ENCODE assay signal across 8 mouse cellular contexts in the genomic region with DNA sequence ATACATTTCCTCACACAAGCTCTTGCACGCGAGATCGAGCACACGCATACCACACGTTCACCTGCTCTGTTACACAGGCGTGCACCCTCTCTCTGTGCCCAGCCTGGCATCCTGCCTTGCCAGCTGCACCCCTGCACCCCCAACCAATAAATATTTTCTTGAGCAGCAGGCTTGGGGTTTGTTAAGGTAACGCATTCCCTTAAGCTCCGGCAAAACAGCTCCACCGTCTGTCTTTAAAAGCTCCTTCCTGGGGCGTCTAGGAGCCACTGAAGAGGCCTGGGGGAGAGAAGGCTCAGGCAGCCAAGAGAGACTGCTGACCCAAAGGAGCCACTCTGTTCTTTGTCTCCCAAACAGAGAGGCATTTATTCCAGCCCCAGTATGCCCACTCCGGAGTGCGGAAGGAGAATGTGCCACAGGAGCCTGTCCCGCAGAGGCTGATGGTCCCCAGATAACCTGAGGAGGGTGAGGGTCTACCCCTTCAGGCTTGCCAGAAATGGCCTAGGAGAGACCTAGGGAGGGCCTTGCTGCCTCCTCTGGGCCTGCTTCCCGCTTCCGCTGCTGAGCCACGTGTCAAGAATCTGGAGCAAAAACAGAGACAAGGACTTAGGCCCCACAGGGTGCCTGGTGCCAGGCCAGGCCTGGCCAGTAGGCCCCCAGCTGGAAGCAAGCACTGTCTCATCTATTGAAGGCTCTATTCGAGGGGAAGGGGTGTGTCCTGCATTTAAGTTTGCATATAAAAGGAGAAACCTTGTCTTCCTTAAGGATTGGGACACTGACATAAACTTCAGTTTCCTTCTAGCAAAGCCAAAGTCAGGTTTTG. TPM values are rescaled to one million over a fixed set of nuclear protein-coding genes. Genes with fewer than 3 reads are reported as not detected.
A peak's percentile ranks its signal among the peaks of the same experiment; 100 is the strongest.
DNase-seq lines count a peak whose midpoint lies in the region; ATAC-seq lines count a peak whose summit lies in the region.

No protein-coding gene starts in this region.

- no peaks in the 10 kb centered on the region for H3K9me3 ChIP-seq in embryonic facial prominence, embryonic 12.5 days
- no peaks in the 10 kb centered on the region for H3K9me3 ChIP-seq in hindbrain, embryonic 13.5 days
- no peaks in the 10 kb centered on the region for H3K9me3 ChIP-seq in stomach, embryonic 16.5 days (replicated peaks; ENCODE audit: control insufficient read depth, low read length)

- peak overlapping the region; percentile 95 for H3K4me2 ChIP-seq in embryonic facial prominence, embryonic 12.5 days (replicated peaks)
- H3K4me2 ChIP-seq in hindbrain, embryonic 13.5 days = peak overlapping the region; percentile 95
- peak overlapping the region; percentile 96 for H3K4me2 ChIP-seq in stomach, embryonic 16.5 days (ENCODE audit: low read depth, low read length)

- no peaks in the 10 kb centered on the region for H3K36me3 ChIP-seq in embryonic facial prominence, embryonic 12.5 days
- no peaks in the 10 kb centered on the region for H3K36me3 ChIP-seq in hindbrain, embryonic 13.5 days
- H3K36me3 ChIP-seq in stomach, embryonic 16.5 days (ENCODE audit: control insufficient read depth, insufficient read depth, low read length) = no peaks in the 10 kb centered on the region

- no peak for ATAC-seq in embryonic facial prominence, embryonic 12.5 days (ENCODE audit: insufficient number of reproducible peaks, insufficient read depth, low FRiP score, low TSS enrichment)
- ATAC-seq in hindbrain, embryonic 13.5 days (ENCODE audit: low FRiP score) = peak; percentile 41
- ATAC-seq in stomach, embryonic 16.5 days (ENCODE audit: insufficient read depth, low FRiP score) = 0 out of 2 replicates have a peak, but pooled peaks have one; percentile 4

- H3K9ac ChIP-seq in embryonic facial prominence, embryonic 12.5 days = no peak overlapping the region
- H3K9ac ChIP-seq in hindbrain, embryonic 13.5 days = peak overlapping the region; percentile 94; the same call in 1 of the 2 replicates
- H3K9ac ChIP-seq in stomach, embryonic 16.5 days (ENCODE audit: low read length) = peak overlapping the region; percentile 33; the same call in 1 of the 2 replicates

- DNase-seq in ovary, postnatal 14 days (ENCODE audit: low spot score) = peak; percentile 34
- DNase-seq in ovary, adult 18-20 months (ENCODE audit: low spot score) = no peak
- DNase-seq in layer of hippocampus, postnatal 36 days = peak; percentile 58 to 65
- peak; percentile 48 for DNase-seq in mesoderm, embryonic 11.5 days (ENCODE audit: low read depth, low spot score)
- no peak for DNase-seq in gastrocnemius, postnatal 14 days

- H3K27ac ChIP-seq in embryonic facial prominence, embryonic 12.5 days = peak overlapping the region; percentile 2; the same call in 1 of the 2 replicates
- H3K27ac ChIP-seq in hindbrain, embryonic 13.5 days = peak overlapping the region; percentile 86
- peak overlapping the region; percentile 72 for H3K27ac ChIP-seq in stomach, embryonic 16.5 days (ENCODE audit: low read length)

- intact Hi-C loops in gastrocnemius, postnatal 14 days (cut with DNase I; ENCODE audit: low total_unique reads) = no loop called here

- peak overlapping the region; percentile 67 for H3K4me3 ChIP-seq in embryonic facial prominence, embryonic 12.5 days
- H3K4me3 ChIP-seq in hindbrain, embryonic 13.5 days = peak overlapping the region; percentile 75
- peak overlapping the region; percentile 75 for H3K4me3 ChIP-seq in stomach, embryonic 16.5 days (replicated peaks; ENCODE audit: low read length)

- no peaks in the 10 kb centered on the region for H3K27me3 ChIP-seq in embryonic facial prominence, embryonic 12.5 days
- peaks cover 32% of the 10 kb centered on the region for H3K27me3 ChIP-seq in hindbrain, embryonic 13.5 days
- no peaks in the 10 kb centered on the region for H3K27me3 ChIP-seq in stomach, embryonic 16.5 days (ENCODE audit: control insufficient read depth, insufficient read depth, low read length)

- H3K4me1 ChIP-seq in embryonic facial prominence, embryonic 12.5 days = peaks cover 26% of the 10 kb centered on the region
- H3K4me1 ChIP-seq in hindbrain, embryonic 13.5 days (replicated peaks) = peaks cover 47% of the 10 kb centered on the region
- H3K4me1 ChIP-seq in stomach, embryonic 16.5 days (ENCODE audit: control insufficient read depth, insufficient read depth, low read length) = peaks cover 54% of the 10 kb centered on the region

- WGBS in embryonic facial prominence, embryonic 12.5 days = 16% methylated on average over 17 of the region's 17 CpGs
- WGBS in hindbrain, embryonic 13.5 days = 8% methylated on average over 17 of the region's 17 CpGs
- 18% methylated on average over 17 of the region's 17 CpGs for WGBS in stomach, embryonic 16.5 days

RNA-seq across cellular contexts. Expression of a gene that starts 59.4 kb away (rescaled TPM):
- 11.7 and 15.1 TPM in 2 replicates for polyA plus RNA-seq in embryonic facial prominence, embryonic 12.5 days (2016; fragmentation: Nextera tagmentation; extraction: Ambion mirVana)
- 16.5 and 20.2 TPM in 2 replicates for polyA plus RNA-seq in hindbrain, embryonic 13.5 days (2015; fragmentation: Nextera tagmentation; extraction: Ambion mirVana)
- total RNA-seq in layer of hippocampus, postnatal 36 days (2021) = 10 to 100 TPM; 61.4 to 62.0 TPM
- 13.3 and 13.6 TPM in 2 replicates for polyA plus RNA-seq in stomach, embryonic 16.5 days (2015; fragmentation: Nextera tagmentation; extraction: Ambion mirVana)
- total RNA-seq in gastrocnemius, postnatal 14 days (2021) = 10 to 100 TPM; 11.2 to 11.5 TPM

Comparison
In these comparisons a context has a peak if more than half of its experiments do, and no peak if none do; other contexts are left out.
1. DNase-seq: peak in ovary, postnatal 14 days (single experiment), layer of hippocampus, postnatal 36 days (2 of 2) and mesoderm, embryonic 11.5 days (single experiment); none in ovary, adult 18-20 months (single experiment) and gastrocnemius, postnatal 14 days (single experiment).
2. H3K27ac ChIP-seq: peak in every context shown above with its lines; median percentile 86 in hindbrain, embryonic 13.5 days; 72 in stomach, embryonic 16.5 days; 2 in embryonic facial prominence, embryonic 12.5 days.
3. Peak in every context shown above with its lines, with median percentiles within 50 percentile points of each other: H3K4me2 ChIP-seq and H3K4me3 ChIP-seq.